Mouse (Mus musculus): ENCODE data around the gene Rhoc. TPM values are rescaled to one million over a fixed set of nuclear protein-coding genes. Genes with fewer than 3 reads are reported as not detected.

Rhoc gene
- polyA plus RNA-seq, 1 experiment from 2014 or later: 196 TPM

DNA sequence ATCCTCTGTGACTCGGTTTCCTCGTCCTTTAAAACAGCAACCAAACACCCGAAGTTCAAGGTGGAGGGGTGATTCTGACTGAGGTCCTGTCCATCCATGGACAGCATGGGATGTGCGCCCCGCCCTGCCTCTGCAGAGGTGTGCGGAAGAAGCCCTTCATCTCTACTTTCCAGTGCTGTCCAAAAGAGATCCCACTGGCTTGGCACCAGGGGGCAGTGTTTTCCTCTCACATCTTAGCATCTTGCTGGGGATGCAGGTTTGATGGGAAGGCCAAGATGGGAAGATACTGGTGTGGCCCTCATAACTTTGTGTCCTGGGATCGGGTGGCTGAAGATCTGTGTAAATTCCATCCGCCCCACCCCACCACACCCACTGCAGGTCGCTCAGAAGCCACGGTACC lies 18.1 kb upstream of the Rhoc start:
- Histone ChIP-seq H3K27me3 (no peaks in the 10 kb centered on the region), H3K4me3 (no peak overlapping the region), H3K36me3 (no peaks in the 10 kb centered on the region), H3K9me3 (no peaks in the 10 kb centered on the region), H3K4me1 (peaks cover 36% of the 10 kb centered on the region), H3K4me2 (replicated peaks) (no peak overlapping the region), H3K27ac (no peak overlapping the region), H3K9ac (no peak overlapping the region)
- no peak for ATAC-seq (ENCODE audit: low FRiP score, low read depth)
- WGBS: 59% methylated on average over 10 of the region's 10 CpGs

DNA sequence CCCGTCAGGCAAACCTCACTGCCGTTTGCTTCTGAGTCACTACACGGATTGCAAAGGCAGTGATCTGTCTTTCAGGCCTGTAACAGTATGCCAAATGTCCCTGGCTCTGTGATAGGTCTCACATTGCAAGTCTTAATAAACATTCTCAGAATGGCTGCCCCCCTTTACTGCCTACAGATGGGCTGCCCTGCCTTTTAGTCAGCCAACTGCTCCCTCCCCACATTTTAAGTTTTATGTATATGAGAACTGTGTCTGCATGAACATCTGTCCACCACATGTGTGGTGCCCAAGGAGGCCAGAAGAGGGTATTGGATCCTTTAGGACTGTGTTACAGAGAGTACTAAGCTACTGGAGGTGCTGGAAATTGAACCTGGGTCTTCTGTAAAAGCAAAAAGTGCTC lies 17.3 kb upstream of the Rhoc start:
- no peak overlapping the region for H3K9ac ChIP-seq
- no peaks in the 10 kb centered on the region for H3K9me3 ChIP-seq
- 19% methylated on average over 3 of the region's 3 CpGs for WGBS
- H3K4me1 ChIP-seq: peaks cover 36% of the 10 kb centered on the region
- no peak overlapping the region for H3K4me2 ChIP-seq (replicated peaks)
- no peak overlapping the region for H3K4me3 ChIP-seq
- H3K27ac ChIP-seq: peak overlapping the region; percentile 52
- peaks cover 4% of the 10 kb centered on the region for H3K27me3 ChIP-seq
- no peaks in the 10 kb centered on the region for H3K36me3 ChIP-seq
- peak; percentile 68; the same call in 1 of the 2 replicates for ATAC-seq (ENCODE audit: low FRiP score, low read depth)

DNA sequence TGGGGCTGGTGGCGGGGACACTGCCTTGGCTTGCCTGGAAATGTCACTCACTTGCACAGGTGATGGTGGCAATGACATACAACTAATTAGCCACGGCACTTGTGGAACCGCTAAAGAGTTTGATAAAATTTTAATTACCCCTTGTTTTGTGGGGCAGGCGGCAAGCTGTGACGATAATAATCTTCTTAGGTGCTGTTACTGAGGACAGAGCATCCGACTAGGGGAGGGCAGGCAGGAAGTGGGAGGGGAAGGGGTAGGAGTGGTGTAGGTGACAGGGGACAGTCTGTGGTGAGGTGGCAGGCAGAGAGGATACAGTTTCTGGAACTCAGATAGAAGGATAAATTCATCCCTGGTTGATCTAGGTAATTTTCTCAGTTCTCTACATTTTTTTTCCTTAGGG lies 16.7 kb upstream of the Rhoc start:
- Histone ChIP-seq H3K4me1 (peaks cover 36% of the 10 kb centered on the region), H3K27ac (no peak overlapping the region), H3K4me3 (no peak overlapping the region), H3K4me2 (replicated peaks) (no peak overlapping the region), H3K9ac (no peak overlapping the region), H3K9me3 (no peaks in the 10 kb centered on the region), H3K36me3 (no peaks in the 10 kb centered on the region), H3K27me3 (peaks cover 9% of the 10 kb centered on the region)
- 25% methylated on average over 6 of the region's 6 CpGs for WGBS
- ATAC-seq (ENCODE audit: low FRiP score, low read depth): no peak

DNA sequence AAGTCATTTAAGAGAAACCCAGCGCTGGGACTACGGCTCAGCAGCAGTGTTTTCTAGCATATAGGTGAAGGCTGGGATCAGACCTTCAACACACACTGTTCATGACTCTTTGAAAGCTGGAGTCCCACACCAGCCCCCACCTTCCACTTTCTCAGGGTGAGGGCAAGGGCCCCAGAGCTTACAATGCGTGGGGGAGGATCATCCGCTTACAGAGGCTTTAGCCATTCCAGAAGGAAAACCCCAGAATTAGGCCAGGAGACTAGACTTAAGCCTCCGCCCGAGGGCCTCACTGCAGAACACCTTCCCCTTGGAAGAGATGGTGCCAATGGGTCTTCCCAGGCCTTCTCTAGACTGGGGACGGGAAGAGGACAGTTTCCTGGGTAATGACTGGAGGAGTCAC lies 14.9 kb upstream of the Rhoc start:
- Histone ChIP-seq H3K36me3 (no peaks in the 10 kb centered on the region), H3K4me3 (no peak overlapping the region), H3K9me3 (no peaks in the 10 kb centered on the region), H3K4me2 (replicated peaks) (no peak overlapping the region), H3K27ac (no peak overlapping the region), H3K4me1 (peaks cover 47% of the 10 kb centered on the region), H3K9ac (0 out of 2 replicates have a peak overlapping the region, but pooled peaks have one; percentile 8), H3K27me3 (peaks cover 27% of the 10 kb centered on the region)
- no peak for ATAC-seq (ENCODE audit: low FRiP score, low read depth)
- 53% methylated on average over 7 of the region's 7 CpGs for whole genome bisulfite sequencing

DNA sequence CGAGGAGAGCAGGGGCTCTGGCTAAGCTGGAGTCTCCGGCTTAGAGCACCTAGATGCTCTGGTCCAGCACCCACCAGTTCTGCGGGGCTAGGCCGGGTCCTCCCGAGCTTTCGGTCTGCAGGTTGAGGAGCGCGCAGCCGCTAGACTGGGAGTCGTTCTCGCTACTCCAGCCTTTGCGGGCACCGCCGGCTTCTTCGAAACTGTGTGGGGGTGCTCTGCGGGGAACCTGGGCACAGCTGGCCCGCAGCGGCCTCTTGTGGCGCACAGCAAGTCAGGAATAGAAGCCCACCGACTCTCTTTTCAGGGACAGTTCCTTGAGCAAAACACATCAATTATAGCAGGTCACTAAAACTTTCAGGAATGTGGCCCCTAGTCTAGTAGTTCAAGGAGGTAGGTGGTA lies 10.8 kb upstream of the Rhoc start:
- H3K9ac ChIP-seq: peak overlapping the region; percentile 58
- peak overlapping the region; percentile 78 for H3K4me2 ChIP-seq (replicated peaks)
- H3K4me3 ChIP-seq: peak overlapping the region; percentile 46
- peaks cover 44% of the 10 kb centered on the region for H3K4me1 ChIP-seq
- WGBS: 2% methylated on average over 20 of the region's 20 CpGs
- peaks cover 67% of the 10 kb centered on the region for H3K27me3 ChIP-seq
- no peak for ATAC-seq (ENCODE audit: low FRiP score, low read depth)
- H3K36me3 ChIP-seq: no peaks in the 10 kb centered on the region
- no peaks in the 10 kb centered on the region for H3K9me3 ChIP-seq
- no peak overlapping the region for H3K27ac ChIP-seq

DNA sequence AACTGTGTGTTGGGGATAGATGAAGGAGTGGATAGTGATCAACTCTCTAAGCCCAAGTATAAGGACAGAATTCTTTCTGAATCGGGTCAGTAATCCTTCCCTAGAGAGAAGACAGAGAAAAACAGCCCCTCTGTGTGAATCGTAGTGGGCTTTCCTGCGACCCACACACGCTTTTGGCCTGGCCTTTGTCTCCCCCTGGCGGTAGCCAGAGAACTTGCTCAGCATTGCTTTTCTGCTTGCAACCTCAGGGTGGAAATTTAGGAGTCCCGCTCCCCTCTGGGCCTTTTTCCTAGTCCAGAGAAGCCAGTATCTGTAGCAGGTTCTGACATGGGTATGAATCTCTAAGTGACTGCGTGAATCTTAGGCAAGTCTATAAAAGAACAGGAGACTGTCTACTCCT lies 8.2 kb upstream of the Rhoc start:
- no peak overlapping the region for H3K9ac ChIP-seq
- no peak for ATAC-seq (ENCODE audit: low FRiP score, low read depth)
- H3K4me2 ChIP-seq (replicated peaks): no peak overlapping the region
- no peak overlapping the region for H3K27ac ChIP-seq
- H3K4me3 ChIP-seq: 0 out of 2 replicates have a peak overlapping the region, but pooled peaks have one; percentile 53
- H3K36me3 ChIP-seq: no peaks in the 10 kb centered on the region
- WGBS: 2% methylated on average over 7 of the region's 7 CpGs
- no peaks in the 10 kb centered on the region for H3K9me3 ChIP-seq
- peaks cover 32% of the 10 kb centered on the region for H3K4me1 ChIP-seq
- H3K27me3 ChIP-seq: peaks cover 93% of the 10 kb centered on the region

DNA sequence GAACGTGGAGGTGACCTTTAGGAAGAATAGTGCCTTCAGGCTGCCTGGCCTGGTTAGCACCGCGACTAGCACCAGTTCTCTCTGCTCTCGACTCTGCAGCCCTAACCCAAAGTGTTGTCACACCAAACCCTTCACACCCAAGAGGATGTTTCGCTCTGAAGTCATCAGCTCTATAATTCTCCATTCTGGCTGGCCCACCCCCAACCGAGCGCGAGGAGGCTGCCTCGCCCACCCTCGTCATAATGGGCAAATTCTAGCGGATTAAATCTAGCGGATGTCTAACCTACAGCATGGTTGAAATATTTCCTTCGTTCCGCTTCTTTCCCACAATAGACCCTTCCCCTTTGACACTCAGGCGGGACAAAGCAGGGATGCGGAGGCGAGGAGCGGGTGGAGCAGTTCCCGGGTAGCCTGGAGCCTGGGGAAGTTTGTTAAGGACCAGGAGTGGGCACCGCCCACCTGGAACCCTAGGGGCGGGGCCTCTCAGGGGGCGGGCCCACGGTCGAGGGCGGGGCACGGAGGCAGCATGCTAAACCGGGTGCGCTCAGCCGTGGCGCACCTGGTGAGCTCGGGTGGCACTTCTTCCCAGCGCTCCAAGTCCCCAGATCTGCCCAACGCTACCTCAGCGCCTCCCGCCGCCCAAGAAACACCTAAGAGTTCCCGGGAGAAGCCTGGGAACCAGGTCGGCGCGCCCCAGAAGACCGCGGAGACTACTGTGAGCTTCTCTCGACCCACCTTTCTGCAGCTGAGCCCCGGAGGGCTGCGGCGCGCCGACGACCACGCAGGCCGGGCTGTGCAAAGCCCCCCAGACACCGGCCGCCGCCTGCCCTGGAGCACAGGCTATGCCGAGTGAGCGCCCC lies 7.4 kb upstream of the Rhoc start, which contains the start of gene Ppm1j:
TSS of gene Ppm1j (plus strand) at position 496 of the 860 bp plus-strand sequence.
- Histone ChIP-seq H3K4me3 (peak within 1 kb of the TSS; percentile 53), H3K9ac (peak within 1 kb of the TSS; percentile 66), H3K27ac (no peak within 1 kb of the TSS), H3K36me3 (no peaks in the 10 kb centered on the region), H3K27me3 (peaks cover 99% of the 10 kb centered on the region), H3K4me2 (replicated peaks) (peak within 1 kb of the TSS; percentile 98), H3K9me3 (no peaks in the 10 kb centered on the region), H3K4me1 (peaks cover 32% of the 10 kb centered on the region)
- WGBS: 2% methylated on average over 56 of the region's 56 CpGs
- peak; percentile 76 for ATAC-seq (ENCODE audit: low FRiP score, low read depth)

DNA sequence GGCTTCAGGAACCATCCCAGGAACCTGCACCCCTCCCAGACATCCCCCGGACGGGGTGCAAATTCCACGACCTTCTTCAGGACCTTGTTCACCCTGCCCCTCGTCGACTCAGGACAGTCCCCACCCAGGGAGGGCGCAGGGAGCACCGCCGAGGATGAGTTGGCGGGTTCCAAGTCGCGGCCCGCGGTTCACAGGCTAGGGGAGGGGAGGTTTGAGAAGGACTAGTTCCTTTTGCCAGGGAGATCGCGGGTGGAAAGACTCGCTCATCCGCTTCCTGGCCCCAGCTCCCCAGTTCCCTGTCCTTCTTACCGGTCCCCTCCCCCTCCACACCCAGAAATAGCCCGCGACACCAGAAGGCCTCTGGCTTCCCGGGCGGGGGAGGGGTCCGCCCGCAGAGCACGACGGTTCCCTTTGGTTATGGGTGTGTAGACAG lies 6.7 kb upstream of the Rhoc start, which contains the start of gene Fam19a3:
TSS of gene Fam19a3 (minus strand) at position 370 of the 433 bp plus-strand sequence.
- no peak for ATAC-seq (ENCODE audit: low FRiP score, low read depth)
- H3K4me1 ChIP-seq: peaks cover 32% of the 10 kb centered on the region
- H3K27me3 ChIP-seq: peaks cover 95% of the 10 kb centered on the region
- H3K9me3 ChIP-seq: no peaks in the 10 kb centered on the region
- H3K4me2 ChIP-seq (replicated peaks): peak within 1 kb of the TSS; percentile 98
- WGBS: under 1% methylated on average over 26 of the region's 26 CpGs
- peak within 1 kb of the TSS; percentile 53 for H3K4me3 ChIP-seq
- peak within 1 kb of the TSS; percentile 66 for H3K9ac ChIP-seq
- H3K36me3 ChIP-seq: no peaks in the 10 kb centered on the region
- no peak within 1 kb of the TSS for H3K27ac ChIP-seq

DNA sequence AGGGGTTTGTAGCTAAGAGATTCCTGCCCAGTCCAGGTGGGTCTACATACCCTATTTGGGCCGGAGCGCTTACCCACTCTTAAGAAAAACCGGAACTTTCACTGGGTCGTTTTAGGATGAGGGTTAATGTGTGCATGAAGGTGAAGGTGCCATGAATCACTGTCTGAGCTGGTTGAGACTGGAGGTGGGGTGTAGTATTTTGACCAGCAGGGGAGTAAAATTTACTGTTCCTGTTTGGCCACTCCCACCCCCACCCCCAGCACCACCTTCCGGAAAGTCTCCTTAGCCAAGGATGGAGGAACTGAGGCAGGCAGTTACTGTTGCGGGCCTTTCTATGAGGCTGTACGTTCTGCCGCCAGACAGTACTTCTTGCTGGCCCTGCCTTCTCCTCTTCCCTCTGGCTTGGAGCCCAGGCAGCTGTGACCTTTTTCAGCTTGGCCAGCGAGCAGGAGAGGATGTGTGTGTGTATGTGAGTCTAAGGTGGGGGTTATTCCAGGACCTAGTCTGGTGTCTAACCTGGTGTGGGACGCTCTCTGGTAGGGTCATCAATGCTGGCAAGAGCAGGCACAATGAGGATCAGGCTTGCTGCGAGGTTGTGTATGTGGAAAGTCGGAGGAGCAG lies 6.0 kb upstream of the Rhoc start:
- H3K4me3 ChIP-seq: peak overlapping the region; percentile 53
- ATAC-seq (ENCODE audit: low FRiP score, low read depth): no peak
- no peaks in the 10 kb centered on the region for H3K36me3 ChIP-seq
- H3K4me1 ChIP-seq: peaks cover 28% of the 10 kb centered on the region
- peak overlapping the region; percentile 66; the same call in 1 of the 2 replicates for H3K9ac ChIP-seq
- H3K4me2 ChIP-seq (replicated peaks): peak overlapping the region; percentile 98
- no peaks in the 10 kb centered on the region for H3K9me3 ChIP-seq
- H3K27me3 ChIP-seq: peaks cover 88% of the 10 kb centered on the region
- WGBS: 15% methylated on average over 12 of the region's 12 CpGs
- H3K27ac ChIP-seq: no peak overlapping the region

DNA sequence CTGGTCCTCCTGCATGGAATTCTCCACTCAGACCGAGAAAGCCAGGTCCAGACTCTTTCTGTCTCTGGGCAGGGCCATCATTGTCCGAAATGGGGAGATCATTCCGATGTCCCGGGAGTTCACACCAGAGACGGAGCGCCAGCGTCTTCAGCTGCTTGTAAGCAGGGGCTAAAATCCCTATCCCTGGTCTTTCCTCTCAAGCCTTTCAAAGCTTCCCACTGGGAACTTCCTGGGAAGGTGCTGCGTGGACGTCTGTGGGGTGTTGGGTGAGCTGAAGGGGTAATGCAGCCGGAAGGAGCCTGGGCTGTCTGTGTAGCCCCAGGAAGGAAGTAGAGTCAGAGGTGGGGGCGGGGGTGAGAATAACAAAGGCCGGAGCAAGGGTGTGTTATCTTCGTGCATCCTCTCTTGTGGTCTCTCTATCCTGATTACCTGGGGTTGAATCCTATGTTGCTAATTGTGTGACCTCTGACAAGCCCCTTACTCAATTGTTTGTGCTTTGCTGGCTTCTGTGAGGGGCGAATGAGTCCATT lies 4.1 kb upstream of the Rhoc start:
- no peak overlapping the region for H3K9ac ChIP-seq
- WGBS: 41% methylated on average over 14 of the region's 14 CpGs
- H3K27ac ChIP-seq: no peak overlapping the region
- H3K36me3 ChIP-seq: no peaks in the 10 kb centered on the region
- H3K27me3 ChIP-seq: peaks cover 70% of the 10 kb centered on the region
- peaks cover 22% of the 10 kb centered on the region for H3K4me1 ChIP-seq
- no peaks in the 10 kb centered on the region for H3K9me3 ChIP-seq
- H3K4me2 ChIP-seq (replicated peaks): no peak overlapping the region
- ATAC-seq (ENCODE audit: low FRiP score, low read depth): no peak
- H3K4me3 ChIP-seq: no peak overlapping the region

DNA sequence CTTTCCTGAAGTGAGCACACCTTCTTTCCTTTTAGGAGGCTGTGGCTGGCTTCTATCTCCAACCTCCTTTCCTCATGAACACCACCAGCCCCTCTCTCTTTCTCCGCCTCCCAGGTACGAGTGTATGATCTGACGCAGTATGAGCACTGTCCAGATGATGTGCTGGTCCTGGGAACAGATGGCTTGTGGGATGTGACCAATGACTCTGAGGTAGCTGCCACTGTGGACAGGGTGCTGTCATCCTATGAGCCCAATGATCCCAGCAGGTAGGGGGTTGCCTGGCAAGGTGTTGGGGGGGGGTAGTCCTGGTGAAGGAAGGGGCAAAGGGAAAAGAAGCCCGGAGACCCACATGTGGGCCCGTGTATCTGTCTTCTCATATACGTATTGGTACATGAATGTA lies 2.9 kb upstream of the Rhoc start:
- WGBS: 92% methylated on average over 6 of the region's 6 CpGs
- H3K4me2 ChIP-seq (replicated peaks): no peak overlapping the region

More for the DNA sequence above, 2.9 kb upstream of the Rhoc start:
- ATAC-seq (ENCODE audit: low FRiP score, low read depth): no peak
- Histone ChIP-seq H3K9me3 (no peaks in the 10 kb centered on the region), H3K27ac (no peak overlapping the region), H3K9ac (no peak overlapping the region), H3K4me1 (peaks cover 31% of the 10 kb centered on the region), H3K36me3 (no peaks in the 10 kb centered on the region), H3K4me3 (no peak overlapping the region), H3K27me3 (peaks cover 58% of the 10 kb centered on the region)
